Mouse (Mus musculus): ENCODE measurements around the gene Rfc2. TPM values are rescaled to one million over a fixed set of nuclear protein-coding genes. Genes with fewer than 3 reads are reported as not detected.
A peak's percentile ranks its signal among the peaks of the same experiment; 100 is the strongest.

Gene Rfc2
- polyA plus RNA-seq, 1 experiment = 6.8 TPM

GRCm38 (mm10) chr5:134560071-134560449 is 21.1 kb upstream of the Rfc2 start, which contains the start of gene Syna:
Gene Syna, minus strand, starts transcription at chr5:134560171.
- Histone ChIP-seq H3K36me3 (ENCODE audit: control insufficient read depth) (no peaks in the 10 kb centered on the region), H3K4me1 (ENCODE audit: control insufficient read depth) (peaks cover 2% of the 10 kb centered on the region; the same call in 1 of the 2 replicates), H3K4me3 (replicated peaks) (no peak within 1 kb of the TSS), H3K27me3 (ENCODE audit: control insufficient read depth) (peaks cover 6% of the 10 kb centered on the region; the same call in 1 of the 2 replicates), H3K9me3 (ENCODE audit: control insufficient read depth, low read length) (no peaks in the 10 kb centered on the region)
- TF ChIP-seq GATA1 (IDR thresholded peaks at IDR 0.05; ENCODE audit: low read length) (no peak), TAL1 (IDR thresholded peaks at IDR 0.05; ENCODE audit: low read length) (no peak)

GRCm38 (mm10) chr5:134560450-134561171 is 20.6 kb upstream of the Rfc2 start:
- TF ChIP-seq GATA1 (IDR thresholded peaks at IDR 0.05; ENCODE audit: low read length) = no peak
- TF ChIP-seq TAL1 (IDR thresholded peaks at IDR 0.05; ENCODE audit: low read length) = no peak
- H3K4me3 ChIP-seq (replicated peaks) = no peak overlapping the region
- H3K4me1 ChIP-seq (ENCODE audit: control insufficient read depth) = no peaks in the 10 kb centered on the region
- H3K9me3 ChIP-seq (ENCODE audit: control insufficient read depth, low read length) = no peaks in the 10 kb centered on the region
- peaks cover 2% of the 10 kb centered on the region; the same call in 1 of the 2 replicates for H3K27me3 ChIP-seq (ENCODE audit: control insufficient read depth)
- H3K36me3 ChIP-seq (ENCODE audit: control insufficient read depth) = no peaks in the 10 kb centered on the region

GRCm38 (mm10) chr5:134564272-134564671 is 16.9 kb upstream of the Rfc2 start:
- TF ChIP-seq GATA1 (IDR thresholded peaks at IDR 0.05; ENCODE audit: low read length) (no peak), TAL1 (IDR thresholded peaks at IDR 0.05; ENCODE audit: low read length) (no peak)
- Histone ChIP-seq H3K9me3 (ENCODE audit: control insufficient read depth, low read length) (no peaks in the 10 kb centered on the region), H3K27me3 (ENCODE audit: control insufficient read depth) (no peaks in the 10 kb centered on the region), H3K4me3 (replicated peaks) (no peak overlapping the region), H3K36me3 (ENCODE audit: control insufficient read depth) (no peaks in the 10 kb centered on the region), H3K4me1 (ENCODE audit: control insufficient read depth) (no peaks in the 10 kb centered on the region)

GRCm38 (mm10) chr5:134565696-134566095 is 15.5 kb upstream of the Rfc2 start:
- no peaks in the 10 kb centered on the region for H3K4me1 ChIP-seq (ENCODE audit: control insufficient read depth)
- H3K9me3 ChIP-seq (ENCODE audit: control insufficient read depth, low read length) = no peaks in the 10 kb centered on the region
- H3K36me3 ChIP-seq (ENCODE audit: control insufficient read depth) = no peaks in the 10 kb centered on the region
- H3K4me3 ChIP-seq (replicated peaks) = no peak overlapping the region
- H3K27me3 ChIP-seq (ENCODE audit: control insufficient read depth) = no peaks in the 10 kb centered on the region
- TF ChIP-seq GATA1 (IDR thresholded peaks at IDR 0.05; ENCODE audit: low read length) = no peak
- no peak for TF ChIP-seq TAL1 (IDR thresholded peaks at IDR 0.05; ENCODE audit: low read length)

GRCm38 (mm10) chr5:134567445-134567844 is 13.7 kb upstream of the Rfc2 start:
- Histone ChIP-seq H3K36me3 (ENCODE audit: control insufficient read depth) (no peaks in the 10 kb centered on the region), H3K27me3 (ENCODE audit: control insufficient read depth) (no peaks in the 10 kb centered on the region), H3K9me3 (ENCODE audit: control insufficient read depth, low read length) (no peaks in the 10 kb centered on the region; the same call in 1 of the 2 replicates), H3K4me1 (ENCODE audit: control insufficient read depth) (peaks cover 12% of the 10 kb centered on the region), H3K4me3 (replicated peaks) (no peak overlapping the region)
- TF ChIP-seq GATA1 (IDR thresholded peaks at IDR 0.05; ENCODE audit: low read length) (no peak), TAL1 (IDR thresholded peaks at IDR 0.05; ENCODE audit: low read length) (no peak)

GRCm38 (mm10) chr5:134568030-134568429 is 13.1 kb upstream of the Rfc2 start:
- H3K4me3 ChIP-seq (replicated peaks) = no peak overlapping the region
- TF ChIP-seq GATA1 (IDR thresholded peaks at IDR 0.05; ENCODE audit: low read length) (no peak), TAL1 (IDR thresholded peaks at IDR 0.05; ENCODE audit: low read length) (no peak)
- H3K9me3 ChIP-seq (ENCODE audit: control insufficient read depth, low read length) = no peaks in the 10 kb centered on the region; the same call in 1 of the 2 replicates
- H3K36me3 ChIP-seq (ENCODE audit: control insufficient read depth) = no peaks in the 10 kb centered on the region
- no peaks in the 10 kb centered on the region for H3K27me3 ChIP-seq (ENCODE audit: control insufficient read depth)
- H3K4me1 ChIP-seq (ENCODE audit: control insufficient read depth) = peaks cover 18% of the 10 kb centered on the region

- no peak for TF ChIP-seq TAL1 (IDR thresholded peaks at IDR 0.05; ENCODE audit: low read length)
- Histone ChIP-seq H3K36me3 (ENCODE audit: control insufficient read depth) (no peaks in the 10 kb centered on the region), H3K4me1 (ENCODE audit: control insufficient read depth) (peaks cover 25% of the 10 kb centered on the region), H3K9me3 (ENCODE audit: control insufficient read depth, low read length) (no peaks in the 10 kb centered on the region; the same call in 1 of the 2 replicates), H3K4me3 (replicated peaks) (no peak overlapping the region), H3K27me3 (ENCODE audit: control insufficient read depth) (no peaks in the 10 kb centered on the region)
These were observed 12.1 kb upstream of the Rfc2 start for GRCm38 (mm10) chr5:134568964-134569491.

- Histone ChIP-seq H3K36me3 (ENCODE audit: control insufficient read depth) (no peaks in the 10 kb centered on the region), H3K4me1 (ENCODE audit: control insufficient read depth) (peaks cover 41% of the 10 kb centered on the region), H3K4me3 (replicated peaks) (peak overlapping the region; percentile 57), H3K9me3 (ENCODE audit: control insufficient read depth, low read length) (no peaks in the 10 kb centered on the region; the same call in 1 of the 2 replicates), H3K27me3 (ENCODE audit: control insufficient read depth) (no peaks in the 10 kb centered on the region)
- TF ChIP-seq TAL1 (IDR thresholded peaks at IDR 0.05; ENCODE audit: low read length) (no peak), GATA1 (IDR thresholded peaks at IDR 0.05; ENCODE audit: low read length) (no peak)
These were observed 9.2 kb upstream of the Rfc2 start for GRCm38 (mm10) chr5:134571730-134572507.

Data from erythroblast, embryonic 14.5 days (primary cell).